Mouse (Mus musculus): ENCODE measurements around the gene Slc37a2. TPM values are rescaled to one million over a fixed set of nuclear protein-coding genes. Genes with fewer than 3 reads are reported as not detected.
"Not testable (repeated sequence)": the region's sequence is repeated elsewhere in the genome, so short reads cannot be mapped to it uniquely, and the experiment has no call there.

Gene Slc37a2
- total and polyA plus RNA-seq, 3 experiments = 8.9 to 14.5 (median 13.0) TPM

- dilution Hi-C loops (cut with MboI; ENCODE audit: extremely low pct_ligation_motif_present, extremely low pct_unique_long_range_greater_than_20kb, low sequenced_read_pairs) (no loop called here), in situ Hi-C loops (cut with MboI; ENCODE audit: low pct_ligation_motif_present, low pct_unique_long_range_greater_than_20kb, low sequenced_read_pairs) (no loop called here)
- H3K36me3 ChIP-seq (replicated peaks in 1 of 2; ENCODE audit: control insufficient read depth in 1 of 2, insufficient read depth in 1 of 2, low read length in 1 of 2) = peaks cover 4 to 33% of the 10 kb centered on the region in 2 experiments
- no peak overlapping the region for H3K9ac ChIP-seq (ENCODE audit: insufficient read depth, low read depth)
- peak; percentile 17 for DNase-seq (ENCODE audit: extremely low read depth)
- H3K4me3 ChIP-seq (replicated peaks in 1 of 3; ENCODE audit: low read depth in 2 of 3, low read length in 2 of 3, poor library complexity in 1 of 3) = no peak overlapping the region
- peaks cover 0 to 9% of the 10 kb centered on the region in 2 experiments; a peak in 2 of 4 replicates for H3K4me1 ChIP-seq (ENCODE audit: control insufficient read depth in 1 of 2, insufficient read depth in 2 of 2)
- no peaks in the 10 kb centered on the region for H3K27me3 ChIP-seq (replicated peaks)
- peak overlapping the region; percentile 7; the same call in 1 of the 2 replicates for H3K4me2 ChIP-seq (ENCODE audit: insufficient read depth, low read depth, poor library complexity, severe bottlenecking)
- H3K27ac ChIP-seq (ENCODE audit: insufficient read depth, low read depth) = no peak overlapping the region
- no peaks in the 10 kb centered on the region for H3K79me2 ChIP-seq (replicated peaks; ENCODE audit: control insufficient read depth, extremely low read depth, insufficient read depth, poor library complexity, severe bottlenecking)
- TF ChIP-seq ZNF384 (IDR thresholded peaks at IDR 0.05; ENCODE audit: low read depth, low read length) (peak; percentile 47), IRF4 (IDR thresholded peaks at IDR 0.05; ENCODE audit: low read depth, low read length) (peak; percentile 83), EP300 (IDR thresholded peaks at IDR 0.05; ENCODE audit: low read length) (peak; percentile 84), GABPA (IDR thresholded peaks at IDR 0.05; ENCODE audit: insufficient replicate concordance, low read depth, low read length) (no peak), ZC3H11A (IDR thresholded peaks at IDR 0.05; ENCODE audit: low read depth, low read length) (no peak), SIN3A (IDR thresholded peaks at IDR 0.05; ENCODE audit: low read length) (no peak), CHD2 (IDR thresholded peaks at IDR 0.05; ENCODE audit: low read length) (no peak), UBTF (IDR thresholded peaks at IDR 0.05; ENCODE audit: low read depth, low read length) (no peak), TBP (conservative IDR thresholded peaks at IDR 0.05; ENCODE audit: low read depth, low read length) (no peak), NELFE (IDR thresholded peaks at IDR 0.05; ENCODE audit: low read depth, low read length) (no peak)
- H3K9me3 ChIP-seq (replicated peaks; ENCODE audit: low read length) = no peaks in the 10 kb centered on the region
Measured at GRCm38 (mm10) chr9:37301720-37302119, 46.2 kb upstream of the Slc37a2 start.

- DNase-seq (ENCODE audit: extremely low read depth); H3K27me3 ChIP-seq (replicated peaks); H3K79me2 ChIP-seq (replicated peaks; ENCODE audit: control insufficient read depth, extremely low read depth, insufficient read depth, poor library complexity, severe bottlenecking); H3K4me3 ChIP-seq (replicated peaks in 1 of 3; ENCODE audit: low read depth in 2 of 3, low read length in 2 of 3, poor library complexity in 1 of 3); H3K4me1 ChIP-seq (ENCODE audit: control insufficient read depth in 1 of 2, insufficient read depth in 2 of 2); H3K9me3 ChIP-seq (replicated peaks; ENCODE audit: low read length); H3K27ac ChIP-seq (ENCODE audit: insufficient read depth, low read depth); dilution Hi-C loops (cut with MboI; ENCODE audit: extremely low pct_ligation_motif_present, extremely low pct_unique_long_range_greater_than_20kb, low sequenced_read_pairs); H3K4me2 ChIP-seq (ENCODE audit: insufficient read depth, low read depth, poor library complexity, severe bottlenecking); H3K9ac ChIP-seq (ENCODE audit: insufficient read depth, low read depth); in situ Hi-C loops (cut with MboI; ENCODE audit: low pct_ligation_motif_present, low pct_unique_long_range_greater_than_20kb, low sequenced_read_pairs): not testable (repeated sequence)
- H3K36me3 ChIP-seq (replicated peaks in 1 of 2; ENCODE audit: control insufficient read depth in 1 of 2, insufficient read depth in 1 of 2, low read length in 1 of 2) = peaks cover 4 to 25% of the 10 kb centered on the region in 2 experiments
Measured at GRCm38 (mm10) chr9:37300501-37300900, 45.0 kb upstream of the Slc37a2 start.

DNA sequence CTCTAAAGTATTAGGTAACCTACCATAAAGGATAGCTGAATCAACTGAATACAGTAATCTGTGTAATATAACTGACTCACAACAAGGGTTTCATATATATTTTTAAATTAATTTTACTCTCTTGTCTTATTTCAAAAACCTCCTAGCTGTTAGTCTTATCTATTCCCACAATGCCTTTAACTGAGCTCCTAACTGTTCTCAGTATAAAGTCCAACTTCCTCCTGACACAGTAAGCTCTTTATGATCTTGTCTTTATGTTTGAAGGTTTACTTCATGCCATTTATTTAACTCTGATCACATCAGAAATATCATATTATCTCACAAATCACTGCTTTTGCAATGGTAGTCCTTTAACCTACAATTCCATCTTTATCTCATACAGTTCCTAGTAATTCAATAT, 40.0 kb upstream of the Slc37a2 start:
- H3K4me1 ChIP-seq (ENCODE audit: control insufficient read depth in 1 of 2, insufficient read depth in 2 of 2) = no peaks in the 10 kb centered on the region
- H3K36me3 ChIP-seq (replicated peaks in 1 of 2; ENCODE audit: control insufficient read depth in 1 of 2, insufficient read depth in 1 of 2, low read length in 1 of 2) = peaks cover 4 to 23% of the 10 kb centered on the region in 2 experiments
- no peaks in the 10 kb centered on the region for H3K9me3 ChIP-seq (replicated peaks; ENCODE audit: low read length)
- no peak overlapping the region for H3K27ac ChIP-seq (ENCODE audit: insufficient read depth, low read depth)
- no peak overlapping the region for H3K9ac ChIP-seq (ENCODE audit: insufficient read depth, low read depth)
- dilution Hi-C loops (cut with MboI; ENCODE audit: extremely low pct_ligation_motif_present, extremely low pct_unique_long_range_greater_than_20kb, low sequenced_read_pairs) = no loop called here
- no peaks in the 10 kb centered on the region for H3K79me2 ChIP-seq (replicated peaks; ENCODE audit: control insufficient read depth, extremely low read depth, insufficient read depth, poor library complexity, severe bottlenecking)
- no peak for DNase-seq (ENCODE audit: extremely low read depth)
- TF ChIP-seq PAX5 (IDR thresholded peaks at IDR 0.05; ENCODE audit: low read length) = no peak
- TF ChIP-seq RAD21 (IDR thresholded peaks at IDR 0.05; ENCODE audit: low read depth, low read length) = no peak
- TF ChIP-seq MXI1 (IDR thresholded peaks at IDR 0.05; ENCODE audit: low read depth, low read length) = no peak
- no peak for TF ChIP-seq NRF1 (IDR thresholded peaks at IDR 0.05; ENCODE audit: low read depth, low read length)
- TF ChIP-seq ETS1 (conservative IDR thresholded peaks at IDR 0.05; ENCODE audit: low read depth, low read length) = no peak
- no peak for TF ChIP-seq JUND (conservative IDR thresholded peaks at IDR 0.05; ENCODE audit: low read depth, low read length)
- H3K4me2 ChIP-seq (ENCODE audit: insufficient read depth, low read depth, poor library complexity, severe bottlenecking) = no peak overlapping the region
- no peak overlapping the region for H3K4me3 ChIP-seq (replicated peaks in 1 of 3; ENCODE audit: low read depth in 2 of 3, low read length in 2 of 3, poor library complexity in 1 of 3)
- in situ Hi-C loops (cut with MboI; ENCODE audit: low pct_ligation_motif_present, low pct_unique_long_range_greater_than_20kb, low sequenced_read_pairs) = no loop called here
- no peaks in the 10 kb centered on the region for H3K27me3 ChIP-seq (replicated peaks)

All from CH12.LX (cell line).